Mouse (Mus musculus): ENCODE results near the gene Zc3h7b. TPM values are rescaled to one million over a fixed set of nuclear protein-coding genes. Genes with fewer than 3 reads are reported as not detected.

The Zc3h7b gene
- total and polyA plus RNA-seq, 3 experiments, result 18.2 to 108 (median 41.5) TPM

DNA sequence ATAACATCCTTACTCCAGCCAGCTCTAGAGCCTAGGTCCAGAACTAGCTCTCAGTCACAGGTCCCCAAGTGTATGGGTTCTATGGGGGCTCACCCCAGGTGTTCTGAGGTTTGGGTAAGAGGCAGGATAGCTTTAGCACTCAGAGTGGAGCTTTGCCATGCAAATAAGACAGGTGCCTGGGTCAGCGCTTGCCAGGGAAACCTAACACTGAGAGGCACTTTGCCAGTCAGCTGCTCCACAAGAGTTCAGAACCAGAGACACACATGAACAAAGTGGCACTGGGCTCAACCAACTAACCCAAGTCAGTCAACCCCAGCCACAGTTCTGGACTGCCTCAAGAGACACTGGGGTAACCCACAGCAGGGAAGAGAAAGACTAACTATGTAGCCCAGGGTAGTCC is 35.2 kb upstream of the Zc3h7b start:
- H3K9ac ChIP-seq (ENCODE audit: control insufficient read depth, low read depth, low read length, poor library complexity, severe bottlenecking), result no peak overlapping the region
- DNase-seq (ENCODE audit: low read depth, low spot score), result no peak
- H3K4me3 ChIP-seq (ENCODE audit: control insufficient read depth in 1 of 2, insufficient read depth in 1 of 2, low read depth in 2 of 2, low read length in 2 of 2), result no peak overlapping the region
- no peak overlapping the region for H3K27ac ChIP-seq (ENCODE audit: control insufficient read depth, low read depth, low read length)
- no peak for TF ChIP-seq CHD2 (IDR thresholded peaks at IDR 0.05; ENCODE audit: low read length)
- TF ChIP-seq GATA1 (IDR thresholded peaks at IDR 0.05; ENCODE audit: low read depth, low read length), result no peak
- no peak for TF ChIP-seq CHD1 (IDR thresholded peaks at IDR 0.05; ENCODE audit: low read depth, low read length)
- no peak for TF ChIP-seq SMC3 (IDR thresholded peaks at IDR 0.05; ENCODE audit: low read depth, low read length)
- TF ChIP-seq USF1 (IDR thresholded peaks at IDR 0.05; ENCODE audit: low read depth, low read length), result no peak
- TF ChIP-seq NRF1 (IDR thresholded peaks at IDR 0.05; ENCODE audit: insufficient read depth, low read depth, low read length, poor library complexity, severe bottlenecking), result no peak
- TF ChIP-seq POLR2AphosphoS2 (IDR thresholded peaks at IDR 0.05; ENCODE audit: low read length), result no peak; the same call in 1 of the 2 replicates
- TF ChIP-seq E2F4 (IDR thresholded peaks at IDR 0.05; ENCODE audit: borderline replicate concordance, low read depth, low read length), result no peak
- TF ChIP-seq ELF1 (IDR thresholded peaks at IDR 0.05; ENCODE audit: low read depth, low read length), result no peak
- no peaks in the 10 kb centered on the region for H3K27me3 ChIP-seq (ENCODE audit: control insufficient read depth in 1 of 2, insufficient read depth in 2 of 2, low read length in 2 of 2)
- H3K36me3 ChIP-seq (ENCODE audit: control insufficient read depth in 1 of 2, insufficient read depth in 2 of 2, low read length in 2 of 2), result peaks cover 0 to 31% of the 10 kb centered on the region in 2 experiments; a peak in 2 of 4 replicates
- H3K79me2 ChIP-seq (ENCODE audit: control insufficient read depth, insufficient read depth, low read length, poor library complexity), result no peaks in the 10 kb centered on the region
- no peaks in the 10 kb centered on the region for H3K4me1 ChIP-seq (ENCODE audit: control insufficient read depth in 1 of 2, insufficient read depth in 2 of 2, low read length in 2 of 2)
- no peaks in the 10 kb centered on the region for H3K9me3 ChIP-seq (replicated peaks; ENCODE audit: insufficient read depth, low read length)

DNA sequence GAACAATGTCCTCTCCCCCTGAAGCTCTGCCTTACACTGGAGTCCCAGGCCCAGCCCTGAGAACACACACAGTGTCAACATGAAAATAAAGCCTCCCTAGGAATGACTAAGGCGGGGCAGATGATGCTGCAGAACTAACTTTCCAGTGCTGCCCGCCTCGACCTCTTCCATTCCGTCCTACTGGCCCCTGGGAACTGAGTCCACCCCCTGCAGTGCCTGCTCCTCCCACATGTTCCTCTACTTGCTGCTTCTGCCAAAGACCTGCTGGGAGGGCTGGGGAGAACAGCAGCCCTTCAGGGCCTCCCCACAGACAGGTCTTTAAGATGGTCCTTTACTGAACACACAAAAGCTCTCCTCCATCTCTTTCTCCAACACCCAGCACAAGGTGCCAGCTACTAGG is 34.1 kb upstream of the Zc3h7b start:
- H3K27ac ChIP-seq (ENCODE audit: control insufficient read depth, low read depth, low read length), result no peak overlapping the region
- DNase-seq (ENCODE audit: low read depth, low spot score), result no peak
- no peaks in the 10 kb centered on the region for H3K27me3 ChIP-seq (ENCODE audit: control insufficient read depth in 1 of 2, insufficient read depth in 2 of 2, low read length in 2 of 2)
- H3K79me2 ChIP-seq (ENCODE audit: control insufficient read depth, insufficient read depth, low read length, poor library complexity), result no peaks in the 10 kb centered on the region
- H3K4me3 ChIP-seq (ENCODE audit: control insufficient read depth in 1 of 2, insufficient read depth in 1 of 2, low read depth in 2 of 2, low read length in 2 of 2), result no peak overlapping the region
- no peaks in the 10 kb centered on the region for H3K4me1 ChIP-seq (ENCODE audit: control insufficient read depth in 1 of 2, insufficient read depth in 2 of 2, low read length in 2 of 2)
- peaks cover 0 to 32% of the 10 kb centered on the region in 2 experiments; a peak in 2 of 4 replicates for H3K36me3 ChIP-seq (ENCODE audit: control insufficient read depth in 1 of 2, insufficient read depth in 2 of 2, low read length in 2 of 2)
- no peaks in the 10 kb centered on the region for H3K9me3 ChIP-seq (replicated peaks; ENCODE audit: insufficient read depth, low read length)
- TF ChIP-seq TBP (IDR thresholded peaks at IDR 0.05; ENCODE audit: low read depth, low read length), result no peak
- no peak for TF ChIP-seq MYB (IDR thresholded peaks at IDR 0.05; ENCODE audit: low read depth, low read length)
- TF ChIP-seq POLR2A (IDR thresholded peaks at IDR 0.05; ENCODE audit: control insufficient read depth in 1 of 2, insufficient read depth in 1 of 2, low read depth in 1 of 2, low read length in 2 of 2, poor library complexity in 1 of 2), result peak in 1 of 2 experiments; percentile 17; a peak in 1 of 4 replicates
- H3K9ac ChIP-seq (ENCODE audit: control insufficient read depth, low read depth, low read length, poor library complexity, severe bottlenecking), result no peak overlapping the region

DNA sequence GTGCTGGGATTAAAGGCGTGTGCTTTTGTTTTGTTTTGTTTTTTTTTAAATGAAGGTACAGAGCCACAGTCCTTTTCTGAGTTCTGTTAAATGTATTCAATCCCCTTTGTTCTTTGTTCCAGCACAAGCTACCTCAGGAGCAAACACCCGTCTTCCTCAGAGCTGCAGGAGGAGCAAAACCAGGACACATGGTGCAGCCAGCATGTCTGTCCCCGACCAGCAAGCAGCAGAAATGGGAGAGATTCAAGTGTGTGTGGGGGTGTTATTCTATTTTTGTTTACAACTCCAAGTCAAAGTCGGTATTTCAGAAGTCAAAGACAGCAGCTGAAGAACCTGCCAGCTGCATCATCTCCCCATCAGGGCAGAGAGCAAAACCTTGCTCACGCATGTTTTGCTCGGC is 31.1 kb upstream of the Zc3h7b start:
- TF ChIP-seq HCFC1 (IDR thresholded peaks at IDR 0.05; ENCODE audit: low read depth, low read length) (no peak), BHLHE40 (IDR thresholded peaks at IDR 0.05; ENCODE audit: borderline replicate concordance, low read depth, low read length) (no peak), CTCF (IDR thresholded peaks at IDR 0.05 in 2 of 3, conservative IDR thresholded peaks at IDR 0.05 in 1 of 3; ENCODE audit: control insufficient read depth in 1 of 3, insufficient read depth in 1 of 3, low read depth in 2 of 3, low read length in 3 of 3, poor library complexity in 1 of 3, severe bottlenecking in 1 of 3) (no peak), CHD2 (IDR thresholded peaks at IDR 0.05; ENCODE audit: low read length) (no peak), MXI1 (IDR thresholded peaks at IDR 0.05; ENCODE audit: low read depth, low read length) (no peak), POLR2A (IDR thresholded peaks at IDR 0.05; ENCODE audit: control insufficient read depth in 1 of 2, insufficient read depth in 1 of 2, low read depth in 1 of 2, low read length in 2 of 2, poor library complexity in 1 of 2) (no peak), CHD1 (IDR thresholded peaks at IDR 0.05; ENCODE audit: low read depth, low read length) (no peak), NRF1 (IDR thresholded peaks at IDR 0.05; ENCODE audit: insufficient read depth, low read depth, low read length, poor library complexity, severe bottlenecking) (no peak), SMC3 (IDR thresholded peaks at IDR 0.05; ENCODE audit: low read depth, low read length) (no peak)

More for the DNA sequence above, 31.1 kb upstream of the Zc3h7b start:
- Histone ChIP-seq H3K9me3 (replicated peaks; ENCODE audit: insufficient read depth, low read length) (no peaks in the 10 kb centered on the region), H3K27me3 (ENCODE audit: control insufficient read depth in 1 of 2, insufficient read depth in 2 of 2, low read length in 2 of 2) (no peaks in the 10 kb centered on the region), H3K27ac (ENCODE audit: control insufficient read depth, low read depth, low read length) (no peak overlapping the region), H3K79me2 (ENCODE audit: control insufficient read depth, insufficient read depth, low read length, poor library complexity) (no peaks in the 10 kb centered on the region; the same call in 1 of the 2 replicates), H3K9ac (ENCODE audit: control insufficient read depth, low read depth, low read length, poor library complexity, severe bottlenecking) (no peak overlapping the region), H3K4me3 (ENCODE audit: control insufficient read depth in 1 of 2, insufficient read depth in 1 of 2, low read depth in 2 of 2, low read length in 2 of 2) (no peak overlapping the region), H3K4me1 (ENCODE audit: control insufficient read depth in 1 of 2, insufficient read depth in 2 of 2, low read length in 2 of 2) (no peaks in the 10 kb centered on the region), H3K36me3 (ENCODE audit: control insufficient read depth in 1 of 2, insufficient read depth in 2 of 2, low read length in 2 of 2) (peaks cover 0 to 37% of the 10 kb centered on the region in 2 experiments; a peak in 2 of 4 replicates)
- DNase-seq (ENCODE audit: low read depth, low spot score), result no peak
